Mouse (Mus musculus): Measurements from ENCODE around the gene Gucd1. TPM values are rescaled to one million over a fixed set of nuclear protein-coding genes. Genes with fewer than 3 reads are reported as not detected.

Gene Gucd1
- total RNA-seq, 2 experiments from 2014 or later = 43.6 to 61.5 TPM

Other genes with a start within 250 kb of the Gucd1 start
- gene Adora2a, start 201.1 kb downstream of the Gucd1 start, total RNA-seq (2021) = 1 to 10 TPM in 1 of 2 experiments, under 1 TPM in 1; 0.96 to 1.6 TPM
- under 1 TPM in 1 of 2 experiments, not detected in 1; 0.17 TPM for gene Upb1, start 116.9 kb downstream of the Gucd1 start, total RNA-seq (2021)
- gene Snrpd3, start 421 bp downstream of the Gucd1 start, total RNA-seq (2021) = 10 to 100 TPM; 76.2 to 80.2 TPM
- under 1 TPM; 0.11 to 0.12 TPM for gene Lrrc75b, start 42.4 kb upstream of the Gucd1 start, total RNA-seq (2021)
- gene Ggt1, start 43.6 kb upstream of the Gucd1 start, total RNA-seq (2021) = under 1 TPM in 1 of 2 experiments, not detected in 1; 0.78 TPM
- gene Ggt5, start 71.4 kb upstream of the Gucd1 start, total RNA-seq (2021) = 1 to 10 TPM; 2.4 to 2.8 TPM
- 1 to 10 TPM; 1.8 to 2.3 TPM for gene Susd2, start 126.0 kb upstream of the Gucd1 start, total RNA-seq (2021)
- 1 to 10 TPM; 7.7 to 8.0 TPM for gene Cabin1, start 246.4 kb upstream of the Gucd1 start, total RNA-seq (2021)